Mouse (Mus musculus): ENCODE data around the gene Vmn1r101.
"Not testable (repeated sequence)": the region's sequence is repeated elsewhere in the genome, so short reads cannot be mapped to it uniquely, and the experiment has no call there.

The Vmn1r101 gene

GRCm38 (mm10) chr7:20442493-20442892 lies at the start of gene Vmn1r101:
Gene Vmn1r101 (minus strand): TSS chr7:20442593.
- not testable (repeated sequence) for DNase-seq

- DNase-seq: not testable (repeated sequence)
These were observed 32.4 kb upstream of the Vmn1r101 start, which contains the start of gene Gm10670 for GRCm38 (mm10) chr7:20474825-20475224. Gene Gm10670 (minus strand): TSS chr7:20474925.

GRCm38 (mm10) chr7:20417642-20418041 lies 24.8 kb downstream of the Vmn1r101 start, which contains the start of gene Vmn1r100:
Gene Vmn1r100 (plus strand): TSS chr7:20417942.
- DNase-seq: not testable (repeated sequence)

Data from cerebellum, adult 11-12 months (tissue).